Mouse (Mus musculus) myocyte (in vitro differentiated cells): ENCODE measurements around the gene Ubxn11.

Experiments
- CEBPB ChIP-seq: IDR thresholded peaks from 2 replicates; pipeline ENCODE4 v1.6.1; 2011; ENCODE audit warnings: mild to moderate bottlenecking, moderate library complexity; ENCODE audit not compliant: poor library complexity, insufficient read depth, severe bottlenecking
- E2F4 ChIP-seq: IDR thresholded peaks from one replicate; pipeline ENCODE4 v1.6.1; 2011; ENCODE audit warnings: mild to moderate bottlenecking, control low read depth, moderate library complexity; ENCODE audit not compliant: insufficient read depth
- POLR2A ChIP-seq: IDR thresholded peaks from one replicate; pipeline ENCODE4 v1.6.1; 2011; ENCODE audit warnings: low read depth, mild to moderate bottlenecking, control low read depth, moderate library complexity; ENCODE audit not compliant: insufficient read length
- POLR2AphosphoS2 ChIP-seq: IDR thresholded peaks from one replicate; pipeline ENCODE4 v1.6.1; 2011; ENCODE audit warnings: low read depth, control low read depth; ENCODE audit not compliant: insufficient read length
- TCF12 ChIP-seq: IDR thresholded peaks from one replicate; pipeline ENCODE4 v1.6.1; 2011; ENCODE audit warnings: mild to moderate bottlenecking, control low read depth; ENCODE audit not compliant: poor library complexity, insufficient read depth, severe bottlenecking

- TF ChIP-seq POLR2A (no peak), E2F4 (no peak), TCF12 (no peak), CEBPB (no peak), POLR2AphosphoS2 (no peak)
These were observed 11.2 kb upstream of the Ubxn11 start for GRCm38 (mm10) chr4:134091225-134091529.
